Mouse (Mus musculus) spleen, postnatal 4 days (tissue): ENCODE results near the gene Lrrc2.

Source experiments
- DNase-seq, 2 experiments: peaks; one replicate each; pipeline ENCODE4 v3.0.0; 2022; ENCODE audit warnings: low spot score in 2 of 2

The Lrrc2 gene

DNA sequence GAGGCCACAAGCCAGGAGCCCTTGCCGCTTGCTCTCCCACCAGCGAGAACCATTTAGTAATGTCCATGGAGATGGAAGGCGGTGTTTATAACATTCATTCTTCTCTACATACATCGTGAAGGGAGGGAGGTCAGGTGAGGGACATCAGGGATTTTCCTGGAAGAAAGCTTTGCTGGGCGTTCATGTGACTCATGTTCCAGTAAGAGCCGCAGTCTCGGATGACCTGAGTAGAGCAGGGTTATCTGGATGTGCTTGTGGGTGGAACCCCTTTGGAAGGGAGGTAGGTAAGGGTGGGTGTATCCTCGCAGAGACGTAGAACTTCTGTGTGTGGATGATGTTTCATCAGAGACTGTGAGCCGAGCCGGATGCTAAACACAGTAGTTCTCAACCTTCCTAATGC is at the start of gene Lrrc2:
Lrrc2 (plus strand) TSS at position 149 of the 400 bp plus-strand sequence.
- DNase-seq, result no peak

DNA sequence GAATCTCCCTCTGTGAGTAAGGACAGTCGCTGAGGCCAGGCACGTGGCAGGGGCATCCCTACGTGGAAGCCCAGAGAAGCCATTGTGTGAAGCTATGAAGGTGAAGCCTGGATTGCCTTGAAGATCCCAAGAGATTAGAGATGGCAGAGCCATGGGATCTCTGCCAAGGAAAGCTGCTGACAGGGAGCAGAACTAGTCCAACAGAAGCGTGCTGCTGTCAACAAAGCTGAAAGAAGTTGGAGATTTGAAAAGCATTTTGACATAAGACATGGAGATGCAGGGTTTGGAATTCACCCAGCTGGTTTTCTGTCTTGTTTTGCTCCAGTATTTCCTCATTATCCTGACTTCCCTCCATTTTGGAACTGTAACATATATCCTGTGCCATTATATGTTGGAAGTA is 49.1 kb upstream of the Lrrc2 start:
- no peak for DNase-seq

DNA sequence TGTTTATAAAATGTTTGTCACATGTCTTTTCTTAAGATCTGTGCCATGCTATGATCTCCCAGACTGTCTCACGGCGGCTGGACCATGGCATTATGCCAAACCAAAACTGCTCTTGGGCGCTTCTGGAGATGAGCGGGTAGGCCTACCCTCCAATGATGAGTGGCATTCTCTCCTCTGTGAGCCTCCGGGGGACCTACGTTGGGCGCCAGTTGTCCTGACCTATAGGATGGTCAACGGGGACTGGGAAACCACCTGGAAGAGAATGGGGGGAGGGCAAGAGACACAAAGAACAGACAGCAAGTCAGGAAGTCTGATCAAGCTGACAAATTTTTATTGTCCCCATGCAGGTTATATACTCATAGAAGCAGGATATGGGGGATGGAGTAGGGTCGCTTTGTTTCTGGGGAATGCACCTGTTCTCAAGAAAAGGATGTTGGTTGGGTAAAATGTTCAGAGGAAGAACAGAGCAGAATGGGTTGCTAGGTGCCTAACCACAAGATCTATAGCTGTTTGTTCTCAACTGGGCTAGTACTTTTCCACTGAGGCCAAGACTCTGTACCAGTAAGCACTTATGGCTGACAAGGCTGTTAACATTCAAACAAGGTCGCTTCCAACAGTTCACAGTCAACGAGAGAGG is 44.0 kb upstream of the Lrrc2 start:
- DNase-seq, result no peak

DNA sequence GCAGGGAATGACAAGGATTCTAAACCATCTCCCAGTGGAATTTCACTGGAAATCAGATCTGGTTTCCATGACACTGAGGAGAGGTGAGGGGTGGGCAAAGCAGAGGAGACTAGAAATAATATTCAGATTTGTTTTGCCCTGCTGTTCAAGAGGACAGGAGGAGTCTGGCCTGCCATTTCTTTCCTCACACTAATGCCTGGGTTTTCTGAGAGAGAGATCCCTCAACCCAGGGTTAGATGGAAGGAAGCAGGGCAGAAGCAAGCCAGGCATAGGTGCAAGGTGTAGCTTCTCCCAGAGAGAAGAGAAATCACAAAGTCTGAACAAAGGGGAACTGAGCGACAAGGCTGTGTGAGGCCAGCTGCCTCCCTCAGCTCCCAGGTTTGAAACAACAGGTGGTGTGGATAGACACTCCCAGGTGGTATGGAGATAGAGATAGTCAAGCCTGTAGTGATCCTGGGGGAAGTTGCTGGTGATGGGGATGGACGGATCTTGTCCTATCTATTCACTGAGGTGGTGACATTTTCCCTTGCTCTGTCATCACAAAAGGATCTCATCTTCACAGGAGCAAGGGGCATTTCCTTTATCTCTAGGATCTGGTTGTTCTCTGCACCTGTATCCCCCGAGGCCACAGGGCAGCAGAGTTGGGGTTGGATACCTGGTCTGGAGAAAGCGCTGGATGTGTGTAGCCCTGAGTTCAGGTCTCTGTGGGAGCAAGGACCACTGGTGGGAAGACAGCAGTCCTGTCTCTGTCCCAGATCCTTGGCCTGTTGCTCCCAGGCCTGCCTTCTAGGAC is 43.3 kb upstream of the Lrrc2 start:
- no peak for DNase-seq

DNA sequence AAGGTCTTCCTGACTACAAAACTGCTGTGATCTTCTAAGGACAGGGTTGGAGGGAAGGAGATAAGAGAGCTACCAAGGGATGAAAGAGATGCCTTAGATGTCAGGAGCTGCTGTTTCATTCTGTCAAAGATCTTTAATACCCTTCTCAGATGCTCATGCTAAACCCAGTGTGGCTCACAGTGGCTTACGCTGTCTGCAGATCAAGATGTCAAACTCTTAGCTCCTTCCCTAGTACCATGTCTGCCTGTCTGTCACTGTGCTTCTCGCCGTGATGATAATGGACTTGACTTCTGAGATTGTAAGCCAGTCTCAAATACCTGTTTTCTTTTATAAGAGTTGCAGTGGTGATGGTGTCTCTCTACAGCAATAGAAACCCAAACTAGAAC is 42.7 kb upstream of the Lrrc2 start:
- no peak for DNase-seq

DNA sequence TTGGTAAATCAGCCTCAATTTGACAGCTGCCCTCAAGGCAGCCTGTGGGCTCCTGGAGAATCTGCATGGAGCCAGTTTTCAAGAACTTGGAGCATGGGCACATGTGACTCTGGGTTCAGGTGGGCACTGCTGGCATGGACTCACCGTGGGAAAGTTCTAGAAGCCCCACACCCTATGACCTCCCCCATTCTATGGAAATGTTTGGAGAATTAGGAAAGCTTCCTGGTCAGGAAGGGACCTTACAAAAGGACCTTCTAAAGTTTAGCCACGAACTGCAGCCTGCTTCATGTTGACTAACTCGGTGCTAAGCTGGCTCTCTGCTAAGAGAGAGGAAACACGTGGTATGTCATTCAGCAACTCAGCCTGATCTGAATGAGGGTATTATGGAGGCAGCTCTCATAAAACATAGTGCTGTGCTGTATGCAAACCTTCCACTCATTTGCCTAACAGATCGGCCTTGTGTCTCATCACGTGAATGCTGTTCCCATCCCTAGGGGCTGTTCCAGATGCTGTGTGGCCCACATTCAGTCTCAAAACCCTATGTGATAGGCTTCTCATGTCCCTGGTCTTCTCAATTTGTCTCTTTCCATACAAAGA is 41.9 kb upstream of the Lrrc2 start:
- no peak for DNase-seq

DNA sequence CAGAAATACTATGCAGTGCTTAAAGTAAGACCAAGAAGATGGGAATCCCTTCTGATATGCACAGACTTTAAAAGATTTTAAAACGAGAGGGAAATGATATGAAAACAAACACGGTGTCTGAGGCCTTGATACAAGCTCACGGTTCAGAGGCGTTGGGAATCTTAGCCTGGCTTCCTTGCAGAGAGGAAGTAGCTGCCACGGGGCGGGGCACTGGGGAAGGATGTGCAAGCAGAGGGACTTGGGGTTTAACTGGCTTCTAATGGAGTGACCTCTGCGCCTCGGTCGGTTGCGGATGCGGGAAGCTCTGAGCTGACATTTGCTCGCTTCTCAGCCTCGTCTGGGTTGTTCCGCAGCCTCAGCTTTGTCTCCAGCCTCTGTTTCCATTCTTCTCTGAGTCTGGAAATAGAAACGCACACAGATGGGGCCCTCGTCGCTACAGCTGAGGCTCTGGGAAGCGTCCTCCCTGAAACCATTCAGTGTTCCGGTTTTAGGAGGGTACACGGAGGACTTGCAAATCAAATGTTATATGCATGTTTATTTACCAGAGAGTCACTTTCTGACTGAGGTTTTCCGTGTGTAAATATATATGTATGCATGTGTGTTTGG is 36.6 kb upstream of the Lrrc2 start:
- no peak for DNase-seq

DNA sequence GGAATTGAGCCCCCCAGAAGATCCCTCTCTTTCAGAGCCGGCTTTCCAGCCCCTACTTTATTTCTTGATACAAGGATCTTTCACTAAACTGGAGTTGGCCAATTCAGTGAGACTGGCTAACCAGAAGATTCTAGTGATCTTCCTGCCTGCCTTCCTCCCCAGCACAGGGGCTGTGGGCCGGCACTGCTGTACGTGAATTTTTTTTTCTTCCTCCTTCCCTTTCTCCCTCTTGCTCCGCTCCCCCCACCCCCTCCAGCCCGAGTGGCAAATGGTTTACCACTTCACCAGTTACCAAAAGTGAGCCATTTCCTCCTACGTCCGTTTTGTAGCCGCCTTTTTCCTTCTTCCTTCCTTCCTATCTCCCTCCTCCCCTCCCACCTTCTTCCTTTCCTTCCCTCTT is 35.9 kb upstream of the Lrrc2 start:
- no peak for DNase-seq

DNA sequence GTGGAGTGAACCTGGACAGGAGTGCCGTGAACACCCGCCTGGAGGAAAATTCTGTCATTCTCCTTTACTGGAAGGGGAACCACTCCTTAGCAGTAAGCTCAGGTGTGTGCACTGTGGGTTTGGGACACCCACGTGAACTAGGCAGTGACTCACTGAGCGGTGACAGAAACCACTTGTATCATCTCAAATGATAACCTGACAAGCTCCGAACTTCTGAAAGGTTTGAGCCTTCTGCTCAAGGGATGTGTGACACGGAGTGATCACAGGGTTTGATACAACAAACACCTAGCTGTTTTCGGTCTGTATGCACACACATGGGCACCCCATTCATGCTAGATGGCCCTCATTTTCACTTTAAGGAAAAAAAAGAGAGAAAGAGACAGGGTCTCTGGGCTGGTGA is 34.6 kb upstream of the Lrrc2 start, which contains the start of gene Fam240a:
Fam240a (minus strand) TSS at position 76 of the 400 bp plus-strand sequence.
- no peak for DNase-seq

DNA sequence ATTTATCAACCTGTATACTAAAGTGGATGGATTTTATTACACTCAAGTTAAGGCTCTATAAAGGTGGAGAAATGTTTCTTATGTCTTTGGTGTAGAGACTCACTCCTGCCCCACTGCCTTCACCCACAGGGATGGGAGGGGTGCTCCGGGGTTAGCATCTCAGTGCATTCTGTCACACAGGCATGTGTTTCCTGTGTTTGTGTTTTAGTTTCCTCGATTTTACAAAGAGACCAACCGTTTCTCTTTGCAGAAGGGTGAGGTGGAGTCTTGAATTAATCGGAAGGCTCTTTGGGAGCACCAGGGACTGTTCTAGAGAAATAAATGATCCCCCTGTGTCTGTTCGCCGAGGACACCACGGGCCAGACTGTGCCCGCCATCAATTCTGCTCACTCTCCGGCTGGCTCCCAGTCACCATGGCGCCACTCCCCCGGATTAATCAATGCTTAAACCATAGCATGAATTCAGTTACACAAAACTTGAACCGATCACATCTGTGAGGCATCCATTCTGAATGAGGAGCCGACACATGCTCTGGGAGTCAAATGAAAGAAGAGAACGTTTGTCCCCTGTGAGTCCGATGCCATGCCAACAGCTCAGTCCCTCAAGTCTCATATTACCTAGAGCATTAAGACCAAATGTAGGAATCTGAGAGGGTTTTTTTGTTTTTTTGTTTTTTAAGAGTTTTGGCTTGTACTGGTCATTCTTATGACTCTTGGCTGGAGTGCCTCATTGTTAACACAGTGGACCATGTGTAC is 30.5 kb upstream of the Lrrc2 start:
- DNase-seq, result no peak

DNA sequence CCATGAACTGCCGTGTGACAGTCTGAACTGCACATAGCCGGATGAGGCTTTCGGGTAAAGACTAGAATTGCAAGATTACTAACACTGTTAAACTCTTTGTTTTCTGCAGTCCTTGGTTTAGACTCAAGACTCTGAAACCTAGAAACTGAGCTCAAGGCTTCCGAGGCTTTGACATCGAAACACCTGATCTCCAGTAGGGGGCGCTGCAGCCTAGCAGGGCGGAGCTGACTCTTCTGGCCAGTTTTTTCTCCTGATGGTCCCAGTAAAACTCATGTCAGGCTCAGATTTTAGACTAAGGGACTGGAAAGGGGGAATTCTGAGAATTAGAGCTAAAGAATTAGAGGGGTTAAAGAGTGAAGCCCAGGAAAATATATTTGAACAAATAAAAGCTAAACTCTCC is 28.6 kb upstream of the Lrrc2 start:
- peak; percentile 53 to 84 for DNase-seq

DNA sequence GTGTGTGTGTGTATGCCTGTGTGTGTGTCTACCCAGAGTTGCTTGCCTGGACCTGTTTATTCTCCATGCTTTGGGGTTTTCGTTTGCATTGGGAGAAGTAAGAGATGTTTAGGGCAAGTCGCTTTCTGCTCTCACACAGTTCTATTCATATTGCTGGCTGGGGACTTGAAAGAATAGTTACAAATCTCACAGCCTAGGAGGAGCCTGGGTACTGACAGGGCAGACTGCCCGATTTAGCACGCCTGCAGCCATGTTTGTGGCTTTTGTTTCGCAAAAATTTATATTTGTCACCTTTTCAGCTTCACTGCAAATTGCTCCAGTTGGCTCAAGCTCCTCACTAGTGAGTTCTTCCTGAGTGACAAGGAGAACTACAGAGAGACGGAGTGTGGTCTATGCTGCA is 19.8 kb upstream of the Lrrc2 start:
- DNase-seq, result no peak

DNA sequence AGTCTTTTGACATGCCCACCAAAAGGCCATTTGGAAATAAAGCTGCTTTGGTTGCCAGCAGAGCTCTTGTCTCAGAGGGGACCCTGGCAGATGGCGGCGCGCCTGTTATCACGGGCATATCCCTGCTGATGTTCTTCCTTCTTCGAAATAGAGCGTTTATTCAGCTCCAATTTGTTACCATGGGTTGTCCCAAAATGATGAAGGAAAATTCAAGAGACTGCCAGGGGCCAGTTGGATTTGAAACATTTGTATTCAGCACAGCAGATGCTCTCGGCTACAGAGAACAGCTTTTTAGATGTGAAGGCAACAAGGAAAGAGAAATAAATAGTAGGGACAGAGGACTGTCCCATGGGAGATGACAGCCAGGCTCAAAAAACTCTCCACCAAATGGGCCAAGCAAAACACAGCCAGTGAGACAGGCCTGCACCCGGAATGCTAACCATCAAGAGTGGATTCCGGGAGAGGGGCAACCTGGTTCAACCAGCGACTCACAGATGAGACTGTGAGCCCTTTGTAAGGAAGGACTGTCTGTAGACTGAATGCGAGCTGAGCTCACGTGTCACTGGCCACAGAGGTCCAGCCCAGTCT is 17.4 kb upstream of the Lrrc2 start:
- DNase-seq, result no peak

DNA sequence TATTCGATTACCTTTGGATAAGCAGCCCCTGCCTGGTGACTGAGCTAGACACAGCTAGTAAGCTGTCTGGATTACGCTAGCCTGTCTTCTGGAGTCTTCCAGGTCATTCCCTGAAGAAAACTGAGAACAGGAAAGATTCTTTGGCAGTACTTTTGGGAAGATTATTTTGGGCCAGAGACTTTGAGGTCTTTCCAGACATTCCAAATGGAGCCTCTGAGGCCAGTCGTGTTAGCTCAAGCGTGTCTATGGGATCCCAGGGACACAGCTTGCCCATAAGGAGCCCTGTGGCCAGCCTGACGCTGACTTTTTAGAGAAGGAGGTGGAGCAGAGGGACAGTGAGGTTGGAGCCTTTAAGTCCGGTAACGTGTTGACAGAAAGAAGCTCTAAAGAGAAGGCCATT is 15.4 kb upstream of the Lrrc2 start:
- no peak for DNase-seq

DNA sequence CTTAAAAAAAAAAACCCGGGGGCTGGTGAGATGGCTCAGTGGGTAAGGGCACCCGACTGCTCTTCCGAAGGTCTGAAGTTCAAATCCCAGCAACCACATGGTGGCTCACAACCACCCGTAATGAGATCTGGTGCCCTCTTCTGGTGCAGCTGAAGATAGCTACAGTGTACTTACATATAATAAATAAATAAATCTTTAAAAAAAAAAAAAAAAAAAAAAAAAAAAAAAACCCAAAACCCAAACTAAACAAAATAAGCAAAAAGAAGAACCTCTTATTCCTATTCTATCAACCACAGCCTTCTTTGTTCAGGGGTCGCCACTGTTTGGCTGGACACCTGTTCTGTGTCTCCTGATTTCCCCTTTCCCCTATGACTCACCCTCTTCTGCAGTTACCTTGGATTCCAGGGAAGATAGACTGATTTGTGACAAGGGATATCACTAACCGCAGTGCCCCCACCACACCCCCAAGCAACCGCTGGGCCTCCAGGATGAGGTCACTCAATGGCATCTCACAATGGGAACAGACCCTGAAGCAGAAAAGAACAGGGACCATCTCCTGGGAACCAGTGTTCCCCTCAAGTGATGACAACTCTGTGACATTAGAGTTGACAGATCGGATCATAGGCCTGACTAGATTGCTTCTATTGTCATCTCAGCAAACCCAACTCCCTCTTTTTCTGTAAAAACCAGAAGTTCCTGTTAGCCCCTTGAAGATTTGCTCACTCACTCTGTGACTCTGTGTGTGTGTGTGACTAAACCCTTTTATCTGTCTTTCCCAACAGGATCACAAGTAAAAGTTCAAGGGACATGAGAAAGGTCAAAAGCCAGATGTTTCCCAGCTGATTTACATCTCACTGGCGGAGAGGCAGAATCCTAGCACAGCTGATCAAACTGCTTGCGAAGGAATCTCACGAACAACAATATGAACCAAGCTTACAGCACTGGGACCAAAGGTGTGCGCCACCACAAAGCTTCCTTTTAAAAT is 13.5 kb upstream of the Lrrc2 start:
- DNase-seq, result no peak

DNA sequence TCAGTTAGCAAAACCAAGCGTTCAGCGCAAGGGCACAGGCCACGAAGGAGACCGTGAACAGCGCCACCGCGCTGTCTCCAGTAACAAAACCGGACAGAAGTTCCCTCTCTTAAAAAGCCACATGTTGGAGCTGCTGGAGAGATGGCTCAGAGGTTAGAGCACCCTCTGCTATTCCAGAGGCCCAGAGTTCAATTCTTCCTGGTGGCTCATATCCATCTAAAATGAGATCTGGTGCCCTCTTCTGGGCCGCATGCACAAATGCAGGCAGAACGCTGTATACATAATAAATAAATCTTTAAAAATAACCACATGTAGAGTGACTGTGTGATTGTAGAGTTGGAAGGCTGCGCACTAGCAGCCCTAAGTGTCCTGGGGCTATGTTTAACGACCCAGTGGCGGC is 7.1 kb upstream of the Lrrc2 start:
- DNase-seq, result no peak

DNA sequence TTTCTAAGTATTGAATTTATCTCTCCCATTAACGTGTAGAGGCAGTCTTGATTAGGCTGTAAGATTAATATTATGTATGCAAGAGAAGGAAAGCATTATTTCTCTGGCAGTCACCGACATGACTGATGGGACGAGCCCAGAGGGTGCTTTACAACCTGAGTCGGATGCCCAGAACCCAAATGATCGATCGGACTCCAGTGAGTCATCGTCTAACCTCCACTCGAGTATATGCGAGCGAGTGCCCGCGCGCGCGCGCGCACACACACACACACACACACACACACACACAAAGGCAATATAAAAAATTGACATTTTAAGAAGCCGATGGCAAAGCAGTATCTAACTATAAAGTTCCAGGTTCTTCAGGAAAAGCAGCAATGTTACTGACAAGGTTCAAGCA is 6.0 kb upstream of the Lrrc2 start:
- no peak for DNase-seq

DNA sequence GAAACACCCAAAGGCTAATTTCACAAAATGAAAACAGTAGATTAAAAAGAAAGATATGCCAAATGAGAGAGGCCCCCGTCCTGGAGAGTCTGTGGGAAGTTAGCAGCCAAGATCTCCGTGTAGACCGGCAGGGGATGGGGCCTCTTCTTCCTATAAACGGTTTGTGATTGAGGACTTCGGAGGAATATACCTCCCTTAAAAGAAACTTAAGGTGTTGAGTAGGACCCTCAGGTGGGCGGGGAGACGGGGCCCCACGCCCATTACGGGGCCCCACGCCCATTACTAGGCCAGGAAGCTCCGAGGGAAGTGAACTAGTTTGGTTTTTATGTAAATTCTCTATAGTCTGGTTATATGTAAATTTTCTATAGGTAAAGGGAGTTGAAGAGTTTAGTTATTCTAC is 5.4 kb upstream of the Lrrc2 start, which contains the start of gene Tdgf1:
Tdgf1 (minus strand) TSS at position 233 of the 400 bp plus-strand sequence.
- no peak for DNase-seq

DNA sequence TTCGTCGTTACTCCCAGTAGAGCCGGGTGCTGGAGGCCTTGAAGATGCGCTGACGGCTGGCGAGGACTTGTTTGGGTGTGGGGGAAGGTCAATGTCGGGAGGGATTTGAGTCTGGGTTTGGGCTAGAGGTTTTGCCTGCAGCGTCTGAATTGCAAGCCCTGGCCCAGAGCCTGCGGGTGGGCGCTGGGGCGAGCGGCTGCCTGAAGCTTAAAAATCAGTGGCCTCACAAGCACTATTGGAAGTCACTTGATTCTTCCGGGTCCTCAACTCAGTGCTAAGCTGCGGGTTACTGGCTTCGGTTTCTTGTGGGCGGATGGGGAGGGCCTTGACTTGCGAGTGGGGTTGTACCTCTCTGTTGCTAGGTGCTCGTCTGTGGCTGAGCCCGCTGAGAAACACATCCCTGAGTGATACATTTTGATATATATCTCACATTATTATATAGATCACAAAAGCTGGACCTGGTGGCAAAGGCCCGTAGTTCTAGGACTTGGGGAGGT is 4.7 kb upstream of the Lrrc2 start:
- DNase-seq, result no peak

DNA sequence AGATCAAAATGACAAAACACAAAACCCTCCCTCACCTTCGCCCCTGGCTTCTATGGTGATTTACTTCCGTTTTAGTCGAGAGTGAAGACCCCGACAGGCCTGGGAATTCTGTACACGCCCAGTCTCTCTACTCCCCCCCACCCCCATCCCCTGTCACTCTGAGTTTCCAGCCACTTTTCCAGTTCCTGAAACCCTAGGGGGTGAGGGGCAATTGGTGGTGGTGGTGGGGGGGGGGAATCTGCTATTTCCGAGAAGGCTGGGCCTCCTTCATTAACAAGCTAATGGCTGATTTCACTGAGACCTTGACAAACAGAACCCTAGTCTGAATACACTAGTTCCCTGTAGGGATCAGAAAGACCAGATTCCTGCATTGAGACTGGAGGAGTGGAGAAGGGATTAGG is 4.1 kb upstream of the Lrrc2 start:
- no peak for DNase-seq
